ENCODE assay signal across 18 mouse cellular contexts in the genomic region with DNA sequence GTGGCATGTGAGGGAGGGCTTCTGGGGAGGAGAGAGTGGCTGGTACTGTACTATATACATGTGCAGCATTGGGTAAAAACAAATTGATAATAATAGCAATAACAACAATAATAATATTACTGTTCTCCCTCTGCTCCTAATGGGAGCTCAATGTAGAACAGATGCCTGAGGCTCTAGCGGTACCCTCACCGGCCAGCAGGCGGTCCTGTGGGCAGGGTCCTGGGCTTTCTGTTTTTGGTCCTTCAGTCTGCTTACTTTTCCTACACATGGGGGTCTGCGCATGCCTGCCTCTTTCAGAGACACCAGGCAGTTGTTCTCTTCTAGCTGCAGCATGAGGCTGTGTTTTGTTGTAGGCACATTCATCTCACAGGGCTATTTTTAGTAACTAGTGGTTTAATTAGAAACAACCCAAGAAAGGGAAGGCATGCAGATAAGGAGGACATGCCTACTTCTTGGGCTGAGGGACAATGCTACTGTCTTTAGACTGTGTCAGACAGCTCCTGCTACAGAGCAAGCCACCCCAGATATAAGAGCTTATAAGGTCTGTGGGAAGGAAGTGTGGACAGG. TPM values are rescaled to one million over a fixed set of nuclear protein-coding genes. Genes with fewer than 3 reads are reported as not detected.
A peak's percentile ranks its signal among the peaks of the same experiment; 100 is the strongest.
DNase-seq lines count a peak whose midpoint lies in the region; ATAC-seq and TF ChIP-seq lines count a peak whose summit lies in the region.
"Had no signal": no experiment of that assay in that cellular context is flagged by ENCODE, and none has a peak within 500 bp of the region (broad histone marks: within the 10 kb centered on the region; RNA-seq: fewer than 3 reads in every experiment).

No protein-coding gene starts in this region.

- H3K4me3 ChIP-seq in left cerebral cortex, adult 2 months: no peak overlapping the region
- H3K4me3 ChIP-seq in bone marrow macrophage, adult 2 months (ENCODE audit: insufficient read depth, low read length): no peak overlapping the region
- no peak overlapping the region for H3K4me3 ChIP-seq in liver, embryonic 13.5 days (replicated peaks)
- H3K4me3 ChIP-seq in cerebellum, adult 2 months (replicated peaks; ENCODE audit: insufficient read depth, low read depth, low read length): no peak overlapping the region
- H3K4me3 ChIP-seq: embryonic facial prominence, embryonic 10.5 days; limb, embryonic 13.5 days had no signal

- no peak for TF ChIP-seq POLR2A in bone marrow macrophage, adult 2 months (IDR thresholded peaks at IDR 0.05; ENCODE audit: borderline replicate concordance, low read depth, low read length)
- no peak for TF ChIP-seq POLR2A in cerebellum, adult 2 months (IDR thresholded peaks at IDR 0.05; ENCODE audit: borderline replicate concordance, insufficient read depth, low read length)

- intact Hi-C loops in left cerebral cortex, adult 2 months (cut with DNase I): loop anchor here (10.0 kb wide), 1 partner anchor 419 kb away; no protein-coding TSS in a partner anchor
- intact Hi-C loops in left cerebral cortex, postnatal 10 days (cut with DNase I): no loop called here

- no peak overlapping the region for H3K4me2 ChIP-seq in liver, embryonic 13.5 days
- H3K4me2 ChIP-seq: hindbrain, embryonic 14.5 days; limb, embryonic 13.5 days had no signal

- peaks cover 72% of the 10 kb centered on the region for H3K4me1 ChIP-seq in bone marrow macrophage, adult 2 months (ENCODE audit: control insufficient read depth, insufficient read depth, low read length)
- peaks cover 80% of the 10 kb centered on the region for H3K4me1 ChIP-seq in liver, embryonic 13.5 days (replicated peaks)
- peaks cover 10% of the 10 kb centered on the region for H3K4me1 ChIP-seq in cerebellum, adult 2 months (ENCODE audit: control insufficient read depth, insufficient read depth, low read length)

- no peaks in the 10 kb centered on the region for H3K27me3 ChIP-seq in liver, embryonic 13.5 days
- H3K27me3 ChIP-seq in cerebellum, adult 2 months (ENCODE audit: control insufficient read depth, insufficient read depth, low read length): no peaks in the 10 kb centered on the region
- H3K27me3 ChIP-seq: limb, embryonic 13.5 days had no signal

- DNase-seq in frontal cortex, postnatal 14 days (ENCODE audit: low spot score in 2 of 2): no peak
- no peak for DNase-seq in left cerebral cortex, adult 2 months (ENCODE audit: extremely low spot score in 1 of 2, low spot score in 2 of 2)
- no peak for DNase-seq in left cerebral cortex, postnatal 10 days (ENCODE audit: extremely low spot score in 1 of 2, low spot score in 2 of 2)
- no peak for DNase-seq in liver, embryonic 13.5 days
- no peak for DNase-seq in cerebellum, adult 2 months
- no peak for DNase-seq in kidney, adult 9 months
- DNase-seq: cerebellum, adult 9-11 months; gastrocnemius, postnatal 36 days; kidney, postnatal 10 days; lung, postnatal 36 days; right cerebral cortex, postnatal 14 days; thymus, postnatal 4 days had no signal

- peak; percentile 53 for ATAC-seq in frontal cortex, adult (ENCODE audit: low TSS enrichment)
- ATAC-seq in liver, embryonic 13.5 days (ENCODE audit: low read depth): no peak

- no peaks in the 10 kb centered on the region for H3K9me3 ChIP-seq in liver, embryonic 13.5 days (replicated peaks)
- H3K9me3 ChIP-seq: embryonic facial prominence, embryonic 10.5 days; G1E; limb, embryonic 13.5 days had no signal

- 0 out of 2 replicates have a peak overlapping the region, but pooled peaks have one; percentile 13 for H3K27ac ChIP-seq in left cerebral cortex, adult 2 months
- H3K27ac ChIP-seq in bone marrow macrophage, adult 2 months (ENCODE audit: insufficient read depth, low read depth, low read length): peak overlapping the region; percentile 43
- H3K27ac ChIP-seq in liver, embryonic 13.5 days: peak overlapping the region; percentile 19; the same call in 1 of the 2 replicates
- no peak overlapping the region for H3K27ac ChIP-seq in cerebellum, adult 2 months (ENCODE audit: insufficient read depth, low read length)
- H3K27ac ChIP-seq: embryonic facial prominence, embryonic 10.5 days; hindbrain, embryonic 14.5 days; limb, embryonic 13.5 days had no signal

- peaks cover 59% of the 10 kb centered on the region for H3K36me3 ChIP-seq in liver, embryonic 13.5 days
- H3K36me3 ChIP-seq: G1E had no signal

- 67% methylated on average over 4 of the region's 4 CpGs for WGBS in liver, embryonic 13.5 days (ENCODE audit: insufficient replicate concordance)
- 83% methylated on average over 4 of the region's 4 CpGs for WGBS in cerebellum, adult 2 months

- H3K9ac ChIP-seq in liver, embryonic 13.5 days: no peak overlapping the region
- H3K9ac ChIP-seq: hindbrain, embryonic 14.5 days; limb, embryonic 13.5 days had no signal

- TF ChIP-seq CTCF in left cerebral cortex, adult 2 months (IDR thresholded peaks at IDR 0.05): peak; percentile 29
- TF ChIP-seq CTCF in bone marrow macrophage, adult 2 months (IDR thresholded peaks at IDR 0.05; ENCODE audit: low read depth, low read length): no peak
- no peak for TF ChIP-seq CTCF in cerebellum, adult 2 months (IDR thresholded peaks at IDR 0.05; ENCODE audit: borderline replicate concordance, insufficient read depth, low read depth, low read length)

RNA-seq across cellular contexts. Expression of a gene that starts 22.8 kb away (rescaled TPM):
- total RNA-seq in left cerebral cortex, adult 2 months (2021): 10 to 100 TPM; 68.9 to 80.3 TPM
- total RNA-seq in left cerebral cortex, postnatal 10 days (2021): 10 to 100 TPM; 45.6 to 60.5 TPM
- 86.4 and 97.4 TPM in 2 replicates for polyA plus RNA-seq in bone marrow macrophage, adult 2 months (2012; ENCODE audit: insufficient read depth, insufficient read length, missing spikeins)
- polyA plus RNA-seq in liver, embryonic 13.5 days (2015; fragmentation: Nextera tagmentation; extraction: Ambion mirVana): 109 and 113 TPM in 2 replicates
- 93.0 and 93.4 TPM in 2 replicates for polyA plus RNA-seq in cerebellum, adult 2 months (2012; rRNA removed)

RNA-seq across cellular contexts. Expression of a gene that starts 47.9 kb away (rescaled TPM):
- total RNA-seq in left cerebral cortex, adult 2 months (2021): 10 to 100 TPM; 64.3 to 65.7 TPM
- total RNA-seq in left cerebral cortex, postnatal 10 days (2021): 10 to 100 TPM; 17.4 to 20.5 TPM
- not detected in 2 replicates for polyA plus RNA-seq in bone marrow macrophage, adult 2 months (2012; ENCODE audit: insufficient read depth, insufficient read length, missing spikeins)
- polyA plus RNA-seq in liver, embryonic 13.5 days (2015; fragmentation: Nextera tagmentation; extraction: Ambion mirVana): 0.40 and 0.53 TPM in 2 replicates
- 7.0 and 7.8 TPM in 2 replicates for polyA plus RNA-seq in cerebellum, adult 2 months (2012; rRNA removed)
- total RNA-seq: G1E had no signal
- polyA plus RNA-seq: embryonic facial prominence, embryonic 10.5 days; G1E had no signal
